Mouse (Mus musculus) lung, adult 2 months (tissue): ENCODE measurements around the gene Sugp2.

ENCODE experiments used
- CTCF ChIP-seq: fragments of 200-500 bp; IDR thresholded peaks from 2 replicates; pipeline ENCODE4 v1.5.1; 2011; ENCODE audit warnings: mild to moderate bottlenecking, low read length, control low read depth; ENCODE audit not compliant: insufficient read depth
- POLR2A ChIP-seq: fragments of 200-500 bp; IDR thresholded peaks from 2 replicates; pipeline ENCODE4 v1.6.1; 2011; ENCODE audit warnings: low read depth, mild to moderate bottlenecking, control low read depth, low read length, borderline replicate concordance; ENCODE audit errors: extremely low read depth

DNA sequence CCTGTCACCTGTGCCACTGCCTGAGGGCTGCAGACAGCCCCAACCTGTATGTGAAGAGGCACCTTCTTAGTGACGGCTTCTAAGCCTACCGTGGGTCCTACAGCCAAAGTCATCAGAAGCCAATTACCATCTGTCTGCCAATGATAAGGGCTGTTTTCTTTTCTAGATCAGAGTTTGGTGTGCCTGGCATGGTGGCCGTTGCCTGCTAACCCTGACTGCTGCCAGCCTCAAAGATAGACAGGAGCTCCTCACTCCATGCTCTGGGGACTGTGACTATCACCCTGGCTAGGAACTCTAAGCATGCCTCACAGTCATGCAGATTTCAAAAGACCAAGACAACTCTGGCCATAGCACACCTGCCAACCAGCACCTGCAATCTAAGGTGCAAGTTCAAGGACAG is 32.6 kb upstream of the Sugp2 start:
- no peak for TF ChIP-seq POLR2A
- no peak for TF ChIP-seq CTCF
